Mouse (Mus musculus): Measurements from ENCODE around the gene Fem1b.

Gene Fem1b

DNA sequence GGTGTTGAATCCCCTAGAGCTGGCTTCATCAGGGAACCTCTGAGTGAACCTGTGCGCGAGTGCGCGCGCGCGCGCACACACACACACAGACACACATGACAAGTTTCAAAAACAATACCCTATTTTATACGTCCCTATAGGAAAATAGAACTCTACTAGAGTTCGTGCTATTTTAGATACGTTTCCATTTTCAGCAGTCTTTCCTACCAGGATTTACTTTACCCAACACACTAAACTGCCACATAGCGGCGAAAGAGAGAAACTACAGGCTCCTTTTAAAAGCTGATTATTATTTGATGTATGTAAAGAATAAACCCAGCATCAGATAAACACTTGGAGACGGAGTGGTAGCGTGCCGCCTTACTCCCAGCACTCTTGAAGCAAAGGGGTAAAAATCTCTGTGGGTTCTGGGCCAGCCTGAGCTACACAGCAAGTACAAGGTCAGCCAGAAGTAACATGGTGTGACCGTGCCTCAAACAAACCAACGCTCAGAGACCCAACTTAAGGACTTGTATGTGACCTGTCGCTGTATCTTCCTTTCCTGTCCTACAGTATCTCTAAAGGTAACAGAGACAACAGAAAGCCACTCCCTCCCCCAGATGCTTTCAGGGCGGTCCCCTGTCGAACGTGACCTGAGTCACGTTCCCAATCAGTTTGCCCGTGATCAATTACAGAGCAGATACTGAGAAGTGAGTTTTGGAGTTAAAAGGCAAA is 16.4 kb upstream of the Fem1b start:
- WGBS = 5% methylated on average over 24 of the region's 24 CpGs

DNA sequence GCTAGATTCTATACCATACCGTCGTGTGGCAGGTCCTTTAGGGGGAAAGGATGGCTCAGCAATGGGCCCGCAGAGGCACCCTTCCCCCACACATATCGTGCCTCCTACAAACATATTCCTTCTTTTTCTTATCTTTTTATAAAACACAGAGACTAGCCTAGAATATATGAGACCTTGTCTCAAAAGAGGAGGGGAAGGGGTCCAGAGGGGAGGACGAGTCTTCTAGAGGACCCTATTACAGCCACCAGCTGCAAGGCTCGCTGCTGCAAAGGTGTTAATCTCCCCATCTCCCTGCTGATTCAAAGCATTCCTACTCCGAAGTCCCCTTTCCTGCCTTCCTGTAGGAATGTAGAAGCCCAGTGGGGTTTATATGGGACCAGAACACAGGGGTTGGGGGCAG is 14.7 kb upstream of the Fem1b start:
- WGBS = 28% methylated on average over 7 of the region's 7 CpGs

- WGBS = 33% methylated on average over 9 of the region's 9 CpGs
Observed at GRCm38 (mm10) chr9:62825791-62826393, 14.2 kb upstream of the Fem1b start.

DNA sequence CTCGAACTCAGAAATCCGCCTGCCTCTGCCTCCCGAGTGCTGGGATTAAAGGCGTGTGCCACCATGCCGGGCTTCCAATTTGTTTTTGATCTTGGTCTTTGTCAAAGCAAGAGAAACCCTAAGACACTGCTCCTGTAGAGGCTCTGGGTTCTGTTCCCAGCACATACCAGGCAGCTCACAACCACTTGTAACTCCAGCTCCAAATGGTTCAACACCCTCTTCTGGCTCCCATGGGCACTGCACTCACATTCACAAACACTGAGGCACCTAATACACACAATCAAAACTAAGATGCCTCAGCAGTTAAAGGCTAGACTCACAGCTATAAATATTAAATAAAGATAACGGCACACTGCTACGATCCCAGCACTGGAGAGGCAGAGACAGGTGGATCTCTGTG is 10.1 kb upstream of the Fem1b start:
- 96% methylated on average over 7 of the region's 7 CpGs for WGBS

DNA sequence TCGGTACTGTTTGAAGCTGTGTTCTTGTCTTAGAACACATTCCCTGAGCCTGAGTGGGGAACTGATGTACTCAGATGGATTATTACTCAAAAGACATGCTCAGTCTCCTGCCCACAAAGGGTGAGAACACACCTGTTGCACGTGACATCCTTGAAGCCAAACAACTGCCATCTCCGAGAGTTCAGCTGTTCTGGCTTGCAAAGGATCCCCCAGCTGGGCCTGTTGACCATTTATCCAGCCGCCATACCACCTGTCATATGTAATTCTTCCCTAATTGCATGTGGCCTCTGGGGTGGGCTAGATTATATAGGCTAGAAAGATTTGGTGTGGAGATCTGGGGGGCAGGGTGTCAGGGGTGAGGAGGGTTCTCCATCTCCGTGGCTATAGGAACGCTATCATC is 9.1 kb upstream of the Fem1b start:
- 96% methylated on average over 6 of the region's 6 CpGs for WGBS

DNA sequence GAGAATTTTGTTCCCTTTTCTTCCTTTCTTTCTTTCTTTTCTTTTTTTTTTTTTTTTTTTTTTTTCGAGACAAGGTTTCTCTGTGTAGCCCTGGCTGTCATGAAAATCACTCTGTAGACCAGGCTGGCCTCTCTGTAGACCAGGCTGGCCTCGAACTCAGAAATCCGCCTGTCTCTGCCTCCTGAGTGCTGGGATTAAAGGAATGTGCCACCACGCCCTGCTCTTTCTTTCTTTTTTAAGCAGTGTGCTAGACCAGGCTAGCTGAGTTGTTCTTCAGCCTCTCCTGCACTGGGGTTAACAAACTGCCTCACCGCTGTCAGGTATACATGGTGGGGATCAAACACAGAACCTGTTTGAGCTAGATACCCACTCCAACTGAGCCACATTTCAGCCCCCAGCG is 8.2 kb upstream of the Fem1b start:
- WGBS = 89% methylated on average over 6 of the region's 6 CpGs

- WGBS = 87% methylated on average over 3 of the region's 3 CpGs
Observed at GRCm38 (mm10) chr9:62819494-62819893, 7.8 kb upstream of the Fem1b start.

- 75% methylated on average over 4 of the region's 4 CpGs for WGBS
Observed at GRCm38 (mm10) chr9:62817828-62818614, 6.3 kb upstream of the Fem1b start.

DNA sequence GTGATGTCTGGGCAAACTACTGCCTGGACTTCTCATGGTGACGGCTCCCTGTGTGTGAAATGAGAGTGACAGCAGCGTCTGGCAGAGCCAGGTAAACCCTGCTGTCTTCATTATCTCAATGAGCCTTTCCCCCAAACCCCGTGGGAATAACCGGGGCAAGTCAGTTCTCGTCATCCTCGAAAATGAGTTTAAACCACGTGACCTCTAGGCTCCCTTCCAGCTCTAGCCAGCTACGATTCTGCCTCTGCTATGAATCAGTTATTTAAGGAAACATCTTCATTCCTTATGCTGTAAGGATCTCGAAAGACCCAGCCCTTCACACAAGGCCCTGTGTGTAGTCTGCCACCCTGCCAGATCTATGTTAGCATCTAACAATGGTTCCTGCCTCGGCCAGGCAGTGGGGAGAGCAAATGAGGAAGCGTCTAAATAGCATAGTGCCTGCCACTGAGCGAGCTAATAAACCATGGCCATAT is 5.4 kb upstream of the Fem1b start:
- WGBS = 32% methylated on average over 12 of the region's 12 CpGs

GRCm38 (mm10) chr9:62816323-62817098 is 4.8 kb upstream of the Fem1b start:
- WGBS = 78% methylated on average over 9 of the region's 9 CpGs

DNA sequence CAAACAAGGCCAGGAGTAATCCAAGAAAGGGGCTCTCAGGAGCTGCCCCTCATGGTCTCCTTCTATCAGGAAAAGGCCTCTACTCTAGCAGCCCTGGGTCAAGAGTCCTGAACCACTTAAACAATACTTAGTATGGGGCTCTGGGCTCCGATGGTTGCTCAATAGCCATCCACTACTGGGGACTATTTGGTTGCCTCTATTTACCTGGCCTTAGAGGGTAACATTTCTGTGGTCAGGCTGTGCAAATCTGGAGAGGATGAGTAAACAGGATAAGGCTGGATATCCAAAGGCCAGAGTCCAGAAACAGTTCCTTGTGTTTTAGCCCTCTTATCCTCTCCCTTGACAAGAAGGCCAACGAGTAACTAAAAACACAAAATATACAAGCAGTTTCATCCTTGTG is 3.0 kb upstream of the Fem1b start:
- WGBS = 97% methylated on average over 2 of the region's 2 CpGs

- 15% methylated on average over 14 of the region's 14 CpGs for WGBS
Observed at GRCm38 (mm10) chr9:62812216-62813049, 699 bp upstream of the Fem1b start.

DNA sequence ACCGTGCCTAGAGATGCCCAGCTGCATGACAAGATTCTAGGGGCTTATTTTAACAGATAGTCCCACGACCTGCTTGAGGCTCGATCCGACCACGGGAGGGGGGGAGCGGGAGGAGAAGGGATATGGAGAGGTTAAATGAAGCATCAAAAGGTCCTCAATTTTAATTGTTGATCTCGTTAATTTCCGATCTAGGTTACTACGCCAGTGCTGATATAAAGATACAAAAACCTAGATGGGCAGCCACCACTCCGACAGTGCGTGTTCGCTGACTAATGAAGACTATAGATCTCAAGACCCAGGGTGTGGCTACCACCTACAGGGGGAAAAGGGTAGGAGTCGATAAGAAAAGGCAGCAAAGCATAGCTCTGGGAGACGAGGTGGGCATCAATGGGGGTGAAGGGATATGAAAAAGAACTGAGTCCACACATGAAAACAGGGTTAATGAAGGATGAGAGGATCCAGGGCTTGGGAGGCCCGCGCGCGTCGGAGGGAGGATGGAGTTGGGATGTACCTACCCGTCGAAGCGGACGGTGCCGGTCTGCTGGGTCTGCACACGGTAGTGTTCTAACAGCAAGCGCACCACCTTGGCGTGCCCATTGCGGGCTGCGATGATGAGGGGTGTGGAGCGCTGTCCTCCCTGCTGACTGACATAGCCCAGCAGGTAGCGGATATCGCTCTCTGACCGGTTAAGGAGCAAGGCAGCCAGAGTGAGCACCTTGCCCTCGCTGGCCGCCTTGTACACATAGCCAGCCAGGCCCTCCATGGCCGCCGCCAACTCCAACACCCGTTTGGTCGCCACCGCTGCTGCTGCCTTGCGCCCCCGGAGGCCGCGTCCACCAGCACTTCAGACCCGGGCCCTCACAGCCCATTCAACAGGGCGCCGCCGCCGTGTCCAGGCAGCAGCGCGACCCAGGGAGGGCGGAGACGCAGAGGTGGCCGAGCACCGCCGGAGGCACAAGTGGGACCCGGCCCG is 905 bp downstream of the Fem1b start:
- WGBS = under 1% methylated on average over 58 of the region's 58 CpGs

GRCm38 (mm10) chr9:62810095-62810494 is 1.6 kb downstream of the Fem1b start:
- WGBS = 15% methylated on average over 8 of the region's 8 CpGs

GRCm38 (mm10) chr9:62799218-62799617 is 12.5 kb downstream of the Fem1b start:
- WGBS = 81% methylated on average over 2 of the region's 2 CpGs

- WGBS = 69% methylated on average over 12 of the region's 12 CpGs
Observed at GRCm38 (mm10) chr9:62789856-62790255, 21.9 kb downstream of the Fem1b start.

DNA sequence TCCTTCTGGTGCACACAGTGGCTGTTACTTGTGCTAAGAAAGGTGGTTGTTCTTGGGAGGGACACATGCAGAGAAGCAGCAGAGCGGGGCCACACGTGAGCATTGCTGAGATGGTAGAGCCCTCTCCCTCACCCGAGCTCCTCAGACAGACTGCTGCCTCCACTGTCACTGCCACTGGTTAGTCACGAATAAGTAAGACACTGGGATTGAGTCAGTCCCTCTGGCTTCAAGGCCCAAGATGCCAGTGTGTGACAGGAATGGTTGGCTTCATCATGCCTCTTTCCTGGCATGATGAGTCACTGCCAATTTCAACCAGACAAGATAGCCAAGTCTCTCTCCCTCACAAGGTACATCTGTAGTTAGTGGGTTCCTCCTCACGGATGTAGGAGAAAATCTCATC is 25.0 kb downstream of the Fem1b start:
- WGBS = 54% methylated on average over 5 of the region's 5 CpGs

DNA sequence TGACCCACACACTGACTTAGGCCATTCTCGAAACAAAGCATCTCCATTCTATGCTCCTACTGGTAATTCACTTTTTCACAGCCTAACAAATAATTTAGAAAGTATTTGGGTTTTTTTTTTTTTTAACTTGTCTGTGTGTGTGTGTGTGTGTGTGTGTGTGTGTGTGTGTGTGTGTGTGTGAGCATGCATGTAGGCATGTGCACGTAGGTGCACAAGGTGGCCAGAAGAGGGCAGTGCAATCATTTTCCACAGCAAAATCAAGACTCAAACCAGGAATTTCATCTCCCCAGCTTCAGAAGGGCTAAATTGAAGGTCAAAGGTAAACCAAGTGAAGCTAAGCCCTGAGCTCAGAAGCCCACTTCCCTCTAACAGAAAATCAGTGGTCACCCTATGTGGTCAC is 27.5 kb downstream of the Fem1b start:
- 81% methylated on average over 2 of the region's 2 CpGs for WGBS

DNA sequence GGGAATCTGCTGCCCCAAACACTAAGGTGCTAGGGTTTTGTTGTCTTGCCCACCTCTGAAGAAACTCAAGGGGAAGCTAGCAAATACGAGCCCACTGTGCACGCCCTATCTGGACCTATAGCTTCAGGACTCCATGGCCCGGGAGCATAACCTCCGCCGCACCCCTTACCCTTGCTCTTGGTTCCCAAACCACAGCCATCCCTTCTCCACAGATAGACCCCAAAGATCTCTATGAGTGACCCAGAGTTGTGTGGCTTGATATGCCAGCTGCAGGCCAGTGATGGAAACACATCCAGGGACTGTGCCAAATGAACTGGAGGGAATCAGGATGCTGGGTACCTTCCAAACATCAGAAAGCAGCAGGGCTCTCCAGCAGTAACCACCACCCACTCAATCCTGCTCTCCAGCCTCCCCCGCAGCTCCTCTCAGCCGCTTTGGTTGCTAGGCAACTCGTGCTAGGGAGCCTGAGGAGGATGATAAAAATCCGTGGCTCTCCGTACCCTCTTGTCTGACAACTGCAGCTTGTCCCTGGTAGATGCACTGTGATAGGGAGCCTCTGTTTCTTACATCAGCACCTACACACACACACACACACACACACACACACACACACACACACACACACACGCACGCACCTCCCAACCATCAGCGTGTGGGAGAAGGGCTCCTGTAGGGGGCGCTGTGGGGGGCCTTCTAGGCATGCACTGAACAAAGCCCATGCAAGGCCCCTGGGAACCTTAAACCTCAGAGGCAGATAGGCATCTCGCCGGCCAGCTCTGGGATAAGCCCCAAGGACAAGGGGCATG is 28.6 kb downstream of the Fem1b start:
- 34% methylated on average over 16 of the region's 16 CpGs for WGBS
